Mouse (Mus musculus): ENCODE data around the gene Brd2. TPM values are rescaled to one million over a fixed set of nuclear protein-coding genes. Genes with fewer than 3 reads are reported as not detected.
A peak's percentile ranks its signal among the peaks of the same experiment; 100 is the strongest.

Gene Brd2
- total and polyA plus RNA-seq, 3 experiments, result 214 to 336 (median 298) TPM

DNA sequence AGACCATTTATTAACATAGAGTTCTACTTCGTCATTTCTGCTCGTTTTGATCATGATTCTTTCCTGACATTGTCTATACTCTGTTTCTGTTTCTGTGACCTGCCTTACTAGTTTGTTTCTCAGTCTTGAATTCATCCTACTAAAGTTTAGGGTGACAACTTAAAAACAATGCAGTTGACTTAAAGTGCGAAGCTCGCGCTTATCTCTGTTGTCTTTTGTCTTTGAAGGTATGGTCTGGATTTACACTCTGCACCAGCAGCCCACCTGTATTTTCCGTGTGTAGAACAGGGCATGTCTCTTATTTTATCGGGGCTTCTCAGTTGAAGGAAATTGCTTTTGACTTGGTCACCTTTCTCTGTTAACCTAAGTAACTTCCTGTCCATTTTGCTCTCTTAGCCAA, 677 bp upstream of the Brd2 start:
- Histone ChIP-seq H3K4me1 (ENCODE audit: insufficient read depth, low read depth, low read length) (peaks cover 49% of the 10 kb centered on the region), H3K9me3 (replicated peaks) (no peaks in the 10 kb centered on the region), H3K27me3 (ENCODE audit: insufficient read depth, low read length) (no peaks in the 10 kb centered on the region), H3K4me3 (ENCODE audit: low read depth, low read length) (peak overlapping the region; percentile 99), H3K36me3 (replicated peaks) (peaks cover 56% of the 10 kb centered on the region)
- no peak for DNase-seq (ENCODE audit: low spot score)
- TF ChIP-seq GATA1 (IDR thresholded peaks at IDR 0.05; ENCODE audit: borderline replicate concordance, low read length) (no peak), GATA2 (IDR thresholded peaks at IDR 0.05; ENCODE audit: borderline replicate concordance, low read depth, low read length) (no peak), CTCF (IDR thresholded peaks at IDR 0.05; ENCODE audit: low read depth, low read length) (no peak), TAL1 (conservative IDR thresholded peaks at IDR 0.05; ENCODE audit: low read depth, low read length) (no peak), POLR2AphosphoS5 (IDR thresholded peaks at IDR 0.05; ENCODE audit: insufficient replicate concordance, low read depth, low read length) (no peak)
- ATAC-seq (ENCODE audit: extremely low read depth, insufficient number of reproducible peaks, low FRiP score, poor library complexity, severe bottlenecking), result no peak

GRCm38 (mm10) chr17:34121879-34122187, 601 bp downstream of the Brd2 start:
- peaks cover 38% of the 10 kb centered on the region for H3K4me1 ChIP-seq (ENCODE audit: insufficient read depth, low read depth, low read length)
- ATAC-seq (ENCODE audit: extremely low read depth, insufficient number of reproducible peaks, low FRiP score, poor library complexity, severe bottlenecking), result no peak
- H3K27me3 ChIP-seq (ENCODE audit: insufficient read depth, low read length), result no peaks in the 10 kb centered on the region
- peak overlapping the region; percentile 99 for H3K4me3 ChIP-seq (ENCODE audit: low read depth, low read length)
- peaks cover 59% of the 10 kb centered on the region for H3K36me3 ChIP-seq (replicated peaks)
- no peak for TF ChIP-seq TAL1 (conservative IDR thresholded peaks at IDR 0.05; ENCODE audit: low read depth, low read length)
- no peak for TF ChIP-seq CTCF (IDR thresholded peaks at IDR 0.05; ENCODE audit: low read depth, low read length)
- TF ChIP-seq GATA2 (IDR thresholded peaks at IDR 0.05; ENCODE audit: borderline replicate concordance, low read depth, low read length), result no peak
- no peak for TF ChIP-seq POLR2AphosphoS5 (IDR thresholded peaks at IDR 0.05; ENCODE audit: insufficient replicate concordance, low read depth, low read length)
- TF ChIP-seq GATA1 (IDR thresholded peaks at IDR 0.05; ENCODE audit: borderline replicate concordance, low read length), result no peak
- peak; percentile 66 for DNase-seq (ENCODE audit: low spot score)
- no peaks in the 10 kb centered on the region for H3K9me3 ChIP-seq (replicated peaks)

DNA sequence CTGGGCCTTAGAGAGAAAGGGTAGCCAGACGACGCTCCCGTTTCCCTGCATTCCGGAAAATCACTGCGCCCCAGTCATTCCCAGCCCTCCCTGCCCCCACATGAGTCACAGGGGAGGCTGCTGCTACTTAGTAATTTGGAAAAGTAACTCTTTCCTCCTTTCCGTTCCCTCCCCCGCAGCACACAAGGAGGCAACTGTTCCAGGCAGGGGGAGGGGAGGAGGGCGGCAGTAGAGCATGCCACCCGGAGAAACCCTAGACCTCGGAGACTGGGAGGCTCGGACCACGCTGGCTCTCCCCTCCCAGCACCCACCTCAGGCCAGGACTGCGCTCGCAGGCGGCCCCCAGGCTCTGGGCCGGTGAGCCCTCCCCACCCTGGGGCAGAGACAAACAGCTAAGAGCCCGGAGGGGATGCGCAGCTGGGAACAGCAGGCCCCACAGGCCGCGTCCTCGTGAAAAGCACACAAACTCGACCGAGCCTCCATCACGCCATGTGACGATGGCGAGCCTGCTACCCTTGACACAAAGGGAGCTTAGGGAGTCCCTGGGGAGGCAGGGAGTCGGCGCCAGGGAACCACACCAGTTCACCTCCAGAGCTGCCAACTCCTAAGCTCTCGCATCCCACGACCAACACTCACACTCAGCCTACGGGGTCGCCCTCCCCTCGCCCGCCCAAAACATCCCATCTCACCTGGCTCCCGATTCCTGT, 1.1 kb downstream of the Brd2 start:
- no peak for ATAC-seq (ENCODE audit: extremely low read depth, insufficient number of reproducible peaks, low FRiP score, poor library complexity, severe bottlenecking)

GRCm38 (mm10) chr17:34120814-34121171, 1.6 kb downstream of the Brd2 start:
- DNase-seq (ENCODE audit: low spot score) (peak; percentile 83), ATAC-seq (ENCODE audit: extremely low read depth, insufficient number of reproducible peaks, low FRiP score, poor library complexity, severe bottlenecking) (no peak)
- TF ChIP-seq POLR2AphosphoS5 (IDR thresholded peaks at IDR 0.05; ENCODE audit: insufficient replicate concordance, low read depth, low read length) (no peak), GATA1 (IDR thresholded peaks at IDR 0.05; ENCODE audit: borderline replicate concordance, low read length) (no peak), TAL1 (conservative IDR thresholded peaks at IDR 0.05; ENCODE audit: low read depth, low read length) (no peak), CTCF (IDR thresholded peaks at IDR 0.05; ENCODE audit: low read depth, low read length) (no peak), GATA2 (IDR thresholded peaks at IDR 0.05; ENCODE audit: borderline replicate concordance, low read depth, low read length) (no peak)
- Histone ChIP-seq H3K36me3 (replicated peaks) (peaks cover 59% of the 10 kb centered on the region), H3K27me3 (ENCODE audit: insufficient read depth, low read length) (no peaks in the 10 kb centered on the region), H3K4me1 (ENCODE audit: insufficient read depth, low read depth, low read length) (peaks cover 37% of the 10 kb centered on the region), H3K4me3 (ENCODE audit: low read depth, low read length) (peak overlapping the region; percentile 99), H3K9me3 (replicated peaks) (no peaks in the 10 kb centered on the region)

More for the DNA sequence above, 1.1 kb downstream of the Brd2 start:
- Histone ChIP-seq H3K9me3 (replicated peaks) (no peaks in the 10 kb centered on the region), H3K27me3 (ENCODE audit: insufficient read depth, low read length) (no peaks in the 10 kb centered on the region), H3K4me3 (ENCODE audit: low read depth, low read length) (peak overlapping the region; percentile 99), H3K4me1 (ENCODE audit: insufficient read depth, low read depth, low read length) (peaks cover 38% of the 10 kb centered on the region), H3K36me3 (replicated peaks) (peaks cover 59% of the 10 kb centered on the region)
- DNase-seq (ENCODE audit: low spot score), result peak; percentile 65
- no peak for TF ChIP-seq GATA2 (IDR thresholded peaks at IDR 0.05; ENCODE audit: borderline replicate concordance, low read depth, low read length)
- no peak for TF ChIP-seq CTCF (IDR thresholded peaks at IDR 0.05; ENCODE audit: low read depth, low read length)
- TF ChIP-seq TAL1 (conservative IDR thresholded peaks at IDR 0.05; ENCODE audit: low read depth, low read length), result no peak

GRCm38 (mm10) chr17:34120180-34120723, 2.2 kb downstream of the Brd2 start:
- Histone ChIP-seq H3K36me3 (replicated peaks) (peaks cover 60% of the 10 kb centered on the region), H3K27me3 (ENCODE audit: insufficient read depth, low read length) (no peaks in the 10 kb centered on the region), H3K9me3 (replicated peaks) (no peaks in the 10 kb centered on the region), H3K4me3 (ENCODE audit: low read depth, low read length) (peak overlapping the region; percentile 99), H3K4me1 (ENCODE audit: insufficient read depth, low read depth, low read length) (peaks cover 38% of the 10 kb centered on the region)
- ATAC-seq (ENCODE audit: extremely low read depth, insufficient number of reproducible peaks, low FRiP score, poor library complexity, severe bottlenecking), result no peak
- TF ChIP-seq CTCF (IDR thresholded peaks at IDR 0.05; ENCODE audit: low read depth, low read length), result no peak
- no peak for TF ChIP-seq TAL1 (conservative IDR thresholded peaks at IDR 0.05; ENCODE audit: low read depth, low read length)
- 0 out of 2 replicates have a peak, but pooled peaks have one; percentile 69 for TF ChIP-seq POLR2AphosphoS5 (IDR thresholded peaks at IDR 0.05; ENCODE audit: insufficient replicate concordance, low read depth, low read length)
- DNase-seq (ENCODE audit: low spot score), result peak; percentile 79

- Histone ChIP-seq H3K4me3 (ENCODE audit: low read depth, low read length) (peak within 1 kb of the TSS; percentile 99), H3K27me3 (ENCODE audit: insufficient read depth, low read length) (no peaks in the 10 kb centered on the region), H3K9me3 (replicated peaks) (no peaks in the 10 kb centered on the region), H3K4me1 (ENCODE audit: insufficient read depth, low read depth, low read length) (peaks cover 39% of the 10 kb centered on the region), H3K36me3 (replicated peaks) (peaks cover 65% of the 10 kb centered on the region)
- no peak for TF ChIP-seq CTCF (IDR thresholded peaks at IDR 0.05; ENCODE audit: low read depth, low read length)
- peak; percentile 98; the same call in 1 of the 2 replicates for TF ChIP-seq POLR2AphosphoS5 (IDR thresholded peaks at IDR 0.05; ENCODE audit: insufficient replicate concordance, low read depth, low read length)
- DNase-seq (ENCODE audit: low spot score) (peak; percentile 97), ATAC-seq (ENCODE audit: extremely low read depth, insufficient number of reproducible peaks, low FRiP score, poor library complexity, severe bottlenecking) (peak; percentile 58)
Measured at GRCm38 (mm10) chr17:34119249-34120179, 2.9 kb downstream of the Brd2 start, which contains the start of gene H2-DMa. Gene H2-DMa, plus strand, starts transcription at chr17:34119541.

All from G1E (cell line).